Mouse (Mus musculus): ENCODE data around the gene Hspa12b. TPM values are rescaled to one million over a fixed set of nuclear protein-coding genes. Genes with fewer than 3 reads are reported as not detected.
A peak's percentile ranks its signal among the peaks of the same experiment; 100 is the strongest.
"Not testable (repeated sequence)": the region's sequence is repeated elsewhere in the genome, so short reads cannot be mapped to it uniquely, and the experiment has no call there.

Gene Hspa12b
- polyA plus RNA-seq, 1 experiment from 2014 or later, result 18.1 TPM

- Histone ChIP-seq H3K9me3 (replicated peaks) (no peaks in the 10 kb centered on the region), H3K36me3 (no peaks in the 10 kb centered on the region), H3K4me2 (replicated peaks) (no peak overlapping the region), H3K9ac (no peak overlapping the region), H3K4me1 (0 out of 2 replicates have a peak, but pooled peaks cover 2% of the 10 kb centered on the region), H3K27ac (replicated peaks) (no peak overlapping the region), H3K4me3 (replicated peaks) (no peak overlapping the region), H3K27me3 (no peaks in the 10 kb centered on the region)
- 54% methylated on average over 3 of the region's 3 CpGs for whole genome bisulfite sequencing
- ATAC-seq (ENCODE audit: insufficient number of reproducible peaks, low FRiP score, low TSS enrichment, low read depth), result no peak
Measured at GRCm38 (mm10) chr2:131101530-131101929, 25.6 kb upstream of the Hspa12b start.

DNA sequence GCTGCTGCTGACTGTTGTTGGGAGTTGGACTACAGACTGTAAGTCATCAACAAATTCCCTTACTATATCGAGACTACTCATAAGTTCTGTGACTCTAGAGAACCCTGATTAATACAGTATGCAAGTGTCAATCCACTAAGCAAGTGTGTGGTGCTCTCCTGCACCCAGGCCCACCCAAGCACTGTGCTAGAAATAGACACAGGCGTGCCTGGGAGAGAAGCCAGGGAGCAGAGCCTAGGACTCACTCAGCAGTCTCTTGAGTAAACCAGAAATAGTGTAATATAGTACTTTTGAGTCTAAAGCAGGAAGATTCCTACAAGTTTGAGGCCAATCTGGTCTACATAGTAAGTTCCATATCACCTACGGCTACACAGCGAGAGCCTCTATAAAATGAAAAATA, 23.1 kb upstream of the Hspa12b start:
- no peaks in the 10 kb centered on the region for H3K4me1 ChIP-seq
- ATAC-seq (ENCODE audit: insufficient number of reproducible peaks, low FRiP score, low TSS enrichment, low read depth), result no peak
- no peaks in the 10 kb centered on the region for H3K9me3 ChIP-seq (replicated peaks)
- no peaks in the 10 kb centered on the region for H3K27me3 ChIP-seq
- H3K36me3 ChIP-seq, result no peaks in the 10 kb centered on the region
- no peak overlapping the region for H3K9ac ChIP-seq
- WGBS, result 80% methylated on average over 4 of the region's 4 CpGs
- H3K4me3 ChIP-seq (replicated peaks), result no peak overlapping the region
- H3K27ac ChIP-seq (replicated peaks), result no peak overlapping the region
- H3K4me2 ChIP-seq (replicated peaks), result no peak overlapping the region

DNA sequence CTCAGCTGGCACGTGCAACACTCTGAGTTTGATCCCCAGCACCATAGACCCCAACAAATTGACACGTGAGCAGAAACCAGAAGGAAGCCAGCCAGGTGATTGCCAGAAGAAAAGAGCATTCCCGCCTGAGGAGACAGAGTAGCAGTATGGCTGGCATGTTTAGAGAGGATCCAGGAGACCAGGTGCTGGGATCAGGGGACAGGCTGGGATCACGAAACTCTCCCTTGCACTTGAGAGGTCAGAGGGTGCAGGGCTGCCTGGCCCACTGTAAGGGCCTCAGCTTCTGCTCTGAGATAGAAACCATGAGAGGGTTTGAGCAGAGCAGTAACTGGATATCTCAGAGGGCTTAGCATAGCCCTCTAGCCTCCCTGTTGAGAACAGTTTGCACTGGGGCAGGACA, 22.0 kb upstream of the Hspa12b start:
- 67% methylated on average over 4 of the region's 4 CpGs for WGBS
- H3K4me1 ChIP-seq; H3K9me3 ChIP-seq (replicated peaks); H3K27me3 ChIP-seq; H3K4me2 ChIP-seq (replicated peaks); H3K4me3 ChIP-seq (replicated peaks); H3K27ac ChIP-seq (replicated peaks); H3K36me3 ChIP-seq; ATAC-seq (ENCODE audit: insufficient number of reproducible peaks, low FRiP score, low TSS enrichment, low read depth); H3K9ac ChIP-seq: not testable (repeated sequence)

GRCm38 (mm10) chr2:131105989-131106388, 21.1 kb upstream of the Hspa12b start:
- 81% methylated on average over 5 of the region's 5 CpGs for WGBS
- Histone ChIP-seq H3K4me3 (replicated peaks) (no peak overlapping the region), H3K27me3 (no peaks in the 10 kb centered on the region), H3K4me1 (no peaks in the 10 kb centered on the region), H3K9ac (no peak overlapping the region), H3K4me2 (replicated peaks) (no peak overlapping the region), H3K27ac (replicated peaks) (no peak overlapping the region), H3K9me3 (replicated peaks) (no peaks in the 10 kb centered on the region), H3K36me3 (no peaks in the 10 kb centered on the region)
- no peak for ATAC-seq (ENCODE audit: insufficient number of reproducible peaks, low FRiP score, low TSS enrichment, low read depth)

- ATAC-seq (ENCODE audit: insufficient number of reproducible peaks, low FRiP score, low TSS enrichment, low read depth), result no peak
- H3K4me3 ChIP-seq (replicated peaks), result no peak overlapping the region
- H3K9ac ChIP-seq, result no peak overlapping the region
- H3K9me3 ChIP-seq (replicated peaks), result no peaks in the 10 kb centered on the region
- H3K27ac ChIP-seq (replicated peaks), result no peak overlapping the region
- H3K4me2 ChIP-seq (replicated peaks), result no peak overlapping the region
- 75% methylated on average over 2 of the region's 2 CpGs for WGBS
- H3K4me1 ChIP-seq, result no peaks in the 10 kb centered on the region
- H3K36me3 ChIP-seq, result no peaks in the 10 kb centered on the region
- no peaks in the 10 kb centered on the region for H3K27me3 ChIP-seq
Measured at GRCm38 (mm10) chr2:131118968-131119574, 8.0 kb upstream of the Hspa12b start.

- Histone ChIP-seq H3K36me3 (no peaks in the 10 kb centered on the region), H3K9ac (no peak overlapping the region), H3K4me3 (replicated peaks) (no peak overlapping the region), H3K9me3 (replicated peaks) (no peaks in the 10 kb centered on the region), H3K27me3 (no peaks in the 10 kb centered on the region), H3K4me1 (peaks cover 31% of the 10 kb centered on the region), H3K27ac (replicated peaks) (no peak overlapping the region), H3K4me2 (replicated peaks) (no peak overlapping the region)
- 75% methylated on average over 3 of the region's 3 CpGs for WGBS
- ATAC-seq (ENCODE audit: insufficient number of reproducible peaks, low FRiP score, low TSS enrichment, low read depth), result no peak
Measured at GRCm38 (mm10) chr2:131124166-131124565, 2.9 kb upstream of the Hspa12b start.

DNA sequence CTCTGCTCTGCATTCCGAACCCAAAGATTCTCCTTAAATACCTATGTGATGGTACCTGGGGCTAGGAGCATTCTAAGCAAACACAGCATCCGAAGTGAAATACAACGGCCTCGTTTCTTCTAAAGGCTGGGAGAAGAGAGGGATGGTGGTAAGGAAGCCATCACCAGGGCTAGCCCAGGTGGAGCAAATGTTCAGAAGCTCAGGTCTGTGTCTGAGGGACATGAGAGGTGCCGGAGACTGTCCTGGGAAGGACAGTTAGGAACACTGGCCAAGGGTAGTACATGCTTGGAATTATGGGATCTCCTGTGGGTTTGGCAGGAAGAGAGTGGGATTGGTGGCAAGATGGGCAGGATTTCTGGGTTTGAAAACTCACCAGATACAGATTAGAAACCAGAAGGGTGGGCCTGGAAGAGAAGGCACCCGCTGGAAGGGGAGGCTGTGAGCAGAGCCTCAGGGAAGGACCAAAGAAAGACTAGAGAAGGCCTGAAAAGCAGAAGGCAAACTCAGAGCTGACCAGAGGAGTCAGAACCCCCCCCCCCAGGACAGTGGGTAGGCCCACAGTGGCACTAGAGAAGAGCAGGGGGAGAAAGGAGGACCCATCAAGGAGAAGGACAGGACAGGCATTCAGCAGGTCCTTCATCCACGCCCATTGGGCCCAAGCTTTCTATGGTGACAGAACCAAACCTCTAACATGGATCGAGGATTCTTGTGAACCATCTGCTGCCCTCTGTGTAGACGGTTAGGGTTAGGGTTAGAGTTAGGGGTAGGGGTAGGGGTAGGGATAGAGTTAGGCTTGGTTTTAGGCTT, 1.7 kb upstream of the Hspa12b start:
- no peaks in the 10 kb centered on the region for H3K9me3 ChIP-seq (replicated peaks)

DNA sequence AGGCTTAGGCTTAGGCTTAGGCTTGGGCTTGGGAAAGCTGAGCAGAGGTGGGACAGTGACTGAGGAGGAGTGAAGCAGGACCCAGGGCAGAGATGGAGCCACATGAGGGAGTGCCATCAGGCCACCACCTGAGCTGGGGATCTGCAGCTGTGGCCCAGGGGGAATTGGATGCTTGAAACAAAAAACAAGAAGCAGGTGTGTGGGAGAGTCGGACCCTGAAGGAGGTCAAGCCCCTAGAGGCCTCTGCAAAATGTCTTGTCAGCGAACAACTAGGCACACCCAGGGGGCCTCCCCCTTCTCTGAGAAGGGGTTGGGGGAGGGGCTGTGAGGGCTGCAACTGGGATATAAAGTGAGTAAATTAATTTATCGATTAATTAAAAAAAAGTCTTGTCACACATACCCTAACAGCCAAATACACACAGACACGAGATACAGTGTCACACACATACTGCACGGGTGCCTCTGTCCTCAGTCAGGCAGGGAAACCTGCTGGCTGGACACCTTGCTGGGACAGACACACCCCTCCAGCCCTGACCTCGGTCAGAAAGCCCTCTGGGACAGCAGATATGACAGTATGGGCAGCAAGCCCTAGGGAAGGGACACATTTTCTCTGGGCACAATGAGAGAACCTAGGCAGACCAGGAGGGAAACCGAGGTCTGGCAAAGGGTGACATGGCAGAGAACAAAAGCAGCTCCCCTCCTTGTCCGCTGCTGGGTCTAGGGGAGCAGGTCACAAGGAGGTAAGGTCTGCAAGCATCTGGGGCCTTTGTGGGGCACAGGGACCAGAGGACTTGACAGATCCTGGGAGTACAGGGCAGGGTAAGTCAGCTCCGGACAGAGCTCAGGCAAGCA, 890 bp upstream of the Hspa12b start:
- no peaks in the 10 kb centered on the region for H3K36me3 ChIP-seq
- H3K27ac ChIP-seq (replicated peaks), result peak overlapping the region; percentile 89
- H3K9ac ChIP-seq, result no peak overlapping the region
- WGBS, result 53% methylated on average over 9 of the region's 9 CpGs
- H3K9me3 ChIP-seq (replicated peaks), result no peaks in the 10 kb centered on the region
- H3K4me3 ChIP-seq (replicated peaks), result peak overlapping the region; percentile 68; the same call in 1 of the 2 replicates
- peaks cover 31% of the 10 kb centered on the region for H3K4me1 ChIP-seq
- no peaks in the 10 kb centered on the region for H3K27me3 ChIP-seq
- peak overlapping the region; percentile 63; the same call in 1 of the 2 replicates for H3K4me2 ChIP-seq (replicated peaks)
- ATAC-seq (ENCODE audit: insufficient number of reproducible peaks, low FRiP score, low TSS enrichment, low read depth), result no peak

More for the DNA sequence above, 1.7 kb upstream of the Hspa12b start:
- Histone ChIP-seq H3K4me2 (replicated peaks) (no peak overlapping the region), H3K4me3 (replicated peaks) (no peak overlapping the region), H3K9ac (no peak overlapping the region), H3K27me3 (no peaks in the 10 kb centered on the region), H3K36me3 (no peaks in the 10 kb centered on the region), H3K27ac (replicated peaks) (no peak overlapping the region), H3K4me1 (peaks cover 31% of the 10 kb centered on the region)
- ATAC-seq (ENCODE audit: insufficient number of reproducible peaks, low FRiP score, low TSS enrichment, low read depth), result no peak
- 92% methylated on average over 9 of the region's 9 CpGs for WGBS

DNA sequence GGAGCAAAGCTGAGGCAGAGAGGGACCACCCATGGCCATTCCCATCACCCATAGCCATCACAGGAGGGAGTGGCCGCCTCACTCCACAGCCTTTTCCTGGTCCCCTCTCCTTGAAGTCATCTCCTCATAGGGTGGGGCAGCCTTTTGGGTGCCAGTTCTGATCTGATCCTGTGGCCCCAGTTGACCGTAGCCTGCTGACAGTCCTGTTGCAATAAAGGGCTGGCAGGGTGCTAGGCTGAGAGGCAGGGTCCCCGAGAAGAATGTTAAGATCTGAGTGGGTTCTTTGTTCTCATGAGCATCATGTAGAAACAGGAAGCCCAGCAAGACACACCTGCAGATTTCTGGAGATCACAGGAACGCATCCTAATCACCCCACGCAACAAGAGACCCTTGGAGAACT, 1.1 kb downstream of the Hspa12b start:
- H3K36me3 ChIP-seq, result no peaks in the 10 kb centered on the region
- H3K27me3 ChIP-seq, result no peaks in the 10 kb centered on the region
- H3K4me2 ChIP-seq (replicated peaks), result peak overlapping the region; percentile 63
- no peak for ATAC-seq (ENCODE audit: insufficient number of reproducible peaks, low FRiP score, low TSS enrichment, low read depth)
- no peaks in the 10 kb centered on the region for H3K9me3 ChIP-seq (replicated peaks)
- H3K4me1 ChIP-seq, result peaks cover 31% of the 10 kb centered on the region
- no peak overlapping the region for H3K27ac ChIP-seq (replicated peaks)
- WGBS, result 79% methylated on average over 5 of the region's 5 CpGs
- peak overlapping the region; percentile 68 for H3K4me3 ChIP-seq (replicated peaks)
- no peak overlapping the region for H3K9ac ChIP-seq

DNA sequence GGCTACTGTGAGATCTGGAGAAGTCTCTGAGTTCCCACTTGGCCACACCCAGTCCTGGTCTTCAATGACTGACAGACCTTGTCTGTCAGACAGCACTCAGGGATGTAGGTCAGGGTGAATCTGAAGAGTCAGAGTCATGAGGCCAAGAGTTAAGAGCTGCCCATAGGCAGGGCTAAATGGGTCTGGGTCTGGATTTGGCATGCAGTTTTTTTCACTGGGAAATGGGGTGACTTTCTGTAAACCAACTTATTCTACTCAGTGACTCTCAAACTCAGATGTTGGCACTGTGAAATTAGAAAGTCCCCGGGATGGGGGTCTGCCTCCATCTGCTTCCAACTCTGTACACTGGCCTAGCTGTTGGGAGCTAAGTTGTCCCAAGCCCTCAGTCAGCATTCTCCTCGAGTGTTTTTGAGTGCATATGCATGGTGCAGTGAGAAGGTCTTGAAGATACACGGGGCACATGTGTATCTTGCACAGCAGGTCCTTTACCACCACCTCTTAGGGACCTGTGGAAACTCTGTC, 1.6 kb downstream of the Hspa12b start:
- H3K27me3 ChIP-seq, result no peaks in the 10 kb centered on the region
- no peak overlapping the region for H3K9ac ChIP-seq
- H3K4me2 ChIP-seq (replicated peaks), result peak overlapping the region; percentile 63
- H3K4me3 ChIP-seq (replicated peaks), result peak overlapping the region; percentile 68
- WGBS, result 79% methylated on average over 3 of the region's 3 CpGs
- no peaks in the 10 kb centered on the region for H3K9me3 ChIP-seq (replicated peaks)
- no peak for ATAC-seq (ENCODE audit: insufficient number of reproducible peaks, low FRiP score, low TSS enrichment, low read depth)
- no peak overlapping the region for H3K27ac ChIP-seq (replicated peaks)
- H3K36me3 ChIP-seq, result peaks cover under 1% of the 10 kb centered on the region
- peaks cover 31% of the 10 kb centered on the region for H3K4me1 ChIP-seq

DNA sequence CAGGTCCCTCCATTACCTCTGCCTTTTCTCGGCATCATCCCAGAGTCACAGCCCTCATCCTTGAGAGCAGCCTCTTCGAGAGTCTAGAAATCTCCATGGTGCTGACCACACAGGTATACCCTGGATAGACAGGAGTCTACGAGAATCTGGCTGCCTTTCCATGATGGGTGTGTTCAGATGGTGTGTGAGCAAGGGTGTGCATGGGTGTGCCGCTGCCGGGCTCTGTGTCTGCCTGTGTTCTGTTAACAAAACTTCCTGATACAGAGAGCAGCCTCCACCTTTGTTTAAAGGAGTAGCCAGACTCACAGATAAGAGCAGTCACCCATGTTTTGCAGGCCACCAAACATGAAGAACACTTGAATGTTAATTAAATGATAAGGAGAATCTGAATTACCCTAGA, 2.8 kb downstream of the Hspa12b start:
- Histone ChIP-seq H3K9ac (no peak overlapping the region), H3K36me3 (peaks cover 11% of the 10 kb centered on the region), H3K4me1 (peaks cover 31% of the 10 kb centered on the region), H3K4me3 (replicated peaks) (no peak overlapping the region), H3K4me2 (replicated peaks) (no peak overlapping the region), H3K27me3 (no peaks in the 10 kb centered on the region), H3K9me3 (replicated peaks) (no peaks in the 10 kb centered on the region), H3K27ac (replicated peaks) (no peak overlapping the region)
- no peak for ATAC-seq (ENCODE audit: insufficient number of reproducible peaks, low FRiP score, low TSS enrichment, low read depth)
- 74% methylated on average over 5 of the region's 5 CpGs for WGBS

Data from embryonic facial prominence, embryonic 15.5 days (tissue).